8 mouse cellular contexts compared by ENCODE assay signal in the genomic region with DNA sequence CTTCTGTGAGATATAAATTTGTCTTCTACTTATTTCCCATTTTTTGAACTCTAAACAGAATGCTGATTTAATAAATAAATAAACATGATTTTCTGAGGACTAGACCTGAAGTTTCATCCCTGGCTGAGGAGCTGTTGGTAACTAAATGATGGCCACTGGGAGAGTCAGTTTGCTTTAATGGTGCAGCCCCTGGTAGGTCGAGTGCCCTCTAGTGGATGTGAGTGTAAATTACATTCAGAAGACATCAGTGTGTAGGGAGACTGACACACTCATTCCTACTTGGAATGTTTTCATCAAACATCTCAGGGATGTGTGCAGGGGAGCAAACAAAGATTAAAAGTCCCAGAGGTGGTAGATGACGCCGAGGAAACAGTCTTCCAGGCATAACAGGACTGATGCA.
A peak's percentile ranks its signal among the peaks of the same experiment; 100 is the strongest.
DNase-seq lines count a peak whose midpoint lies in the region; ATAC-seq and TF ChIP-seq lines count a peak whose summit lies in the region.

No protein-coding gene starts in this region.

- H3K9me3 ChIP-seq in forebrain, embryonic 12.5 days, result no peaks in the 10 kb centered on the region

- no peaks in the 10 kb centered on the region for H3K4me1 ChIP-seq in thymus, adult 2 months (replicated peaks; ENCODE audit: control insufficient read depth, insufficient read depth, low read length)
- peaks cover 7% of the 10 kb centered on the region for H3K4me1 ChIP-seq in embryonic fibroblast, embryonic 13.5 days (ENCODE audit: control insufficient read depth, insufficient read depth, low read length)
- no peaks in the 10 kb centered on the region for H3K4me1 ChIP-seq in forebrain, embryonic 12.5 days

- peak; percentile 2 for DNase-seq in gastrocnemius, adult 18-20 months (ENCODE audit: low spot score)
- DNase-seq in gastrocnemius, postnatal 14 days, result no peak
- peak; percentile 7 for DNase-seq in thymus, adult 2 months
- no peak for DNase-seq in thymus, adult 18-20 months
- peak; percentile 5 for DNase-seq in thymus, postnatal 25 days
- DNase-seq in gastrocnemius, postnatal 4 days (ENCODE audit: low spot score in 2 of 2), result no peak

- H3K4me3 ChIP-seq in thymus, adult 2 months (ENCODE audit: control insufficient read depth, insufficient read depth, low read length), result no peak overlapping the region
- H3K4me3 ChIP-seq in embryonic fibroblast, embryonic 13.5 days (ENCODE audit: insufficient read depth, low read length), result no peak overlapping the region
- H3K4me3 ChIP-seq in forebrain, embryonic 12.5 days (replicated peaks), result no peak overlapping the region

- H3K27ac ChIP-seq in thymus, adult 2 months (ENCODE audit: control insufficient read depth, insufficient read depth, low read length), result no peak overlapping the region
- H3K27ac ChIP-seq in embryonic fibroblast, embryonic 13.5 days (ENCODE audit: insufficient read depth, low read length), result no peak overlapping the region
- H3K27ac ChIP-seq in forebrain, embryonic 12.5 days, result no peak overlapping the region

- no peak for TF ChIP-seq CTCF in thymus, adult 2 months (IDR thresholded peaks at IDR 0.05; ENCODE audit: borderline replicate concordance, control insufficient read depth, extremely low read depth, insufficient read depth, low read length, poor library complexity)
- peak; percentile 11; the same call in 1 of the 2 replicates for TF ChIP-seq CTCF in embryonic fibroblast, embryonic 13.5 days (IDR thresholded peaks at IDR 0.05; ENCODE audit: borderline replicate concordance, insufficient read depth, low read length)

- intact Hi-C loops in gastrocnemius, postnatal 14 days (cut with DNase I; ENCODE audit: low total_unique reads), result loop anchor here (5.0 kb wide), 1 partner anchor 77 kb away; no protein-coding TSS in a partner anchor

- WGBS in thymus, adult 2 months, result 41% methylated on average over 3 of the region's 3 CpGs
- WGBS in forebrain, embryonic 12.5 days, result 44% methylated on average over 3 of the region's 3 CpGs

- H3K36me3 ChIP-seq in thymus, adult 2 months (ENCODE audit: control insufficient read depth, insufficient read depth, low read length), result no peaks in the 10 kb centered on the region
- H3K36me3 ChIP-seq in forebrain, embryonic 12.5 days (replicated peaks), result no peaks in the 10 kb centered on the region

- no peaks in the 10 kb centered on the region for H3K27me3 ChIP-seq in thymus, adult 2 months (ENCODE audit: control insufficient read depth, insufficient read depth, low read length)
- H3K27me3 ChIP-seq in forebrain, embryonic 12.5 days, result no peaks in the 10 kb centered on the region

- no peak for ATAC-seq in forebrain, embryonic 12.5 days (ENCODE audit: low FRiP score)

- H3K4me2 ChIP-seq in forebrain, embryonic 12.5 days, result no peak overlapping the region

- no peak for TF ChIP-seq POLR2A in thymus, adult 2 months (IDR thresholded peaks at IDR 0.05; ENCODE audit: control insufficient read depth, extremely low read depth, insufficient read depth, low read length, poor library complexity)
- TF ChIP-seq POLR2A in embryonic fibroblast, embryonic 13.5 days (IDR thresholded peaks at IDR 0.05; ENCODE audit: low read depth, low read length), result no peak

- no peak overlapping the region for H3K9ac ChIP-seq in forebrain, embryonic 12.5 days

Comparison
In these comparisons a context has a peak if more than half of its experiments do, and no peak if none do; other contexts are left out.
1. DNase-seq: peak in gastrocnemius, adult 18-20 months (single experiment), thymus, adult 2 months (single experiment) and thymus, postnatal 25 days (single experiment); none in gastrocnemius, postnatal 14 days (single experiment), thymus, adult 18-20 months (0 of 2) and gastrocnemius, postnatal 4 days (0 of 2).